Mouse (Mus musculus) forebrain, postnatal 0 days (tissue): ENCODE measurements around the gene Echdc3. TPM values are rescaled to one million over a fixed set of nuclear protein-coding genes. Genes with fewer than 3 reads are reported as not detected.

Experiments used
- ATAC-seq: fragments of 200-750 bp; cut with Nextera tagmentation; 2 replicates; pipeline ENCODE4 v1.8.0; 2017; ENCODE audit warnings: mild to moderate bottlenecking, moderate library complexity
- DNase-seq: peaks from one replicate; pipeline ENCODE4 v3.0.0-alpha.2; 2015
- H3K27ac ChIP-seq: fragments of 300-500 bp; sonication (generic); 2 replicates; pipeline ENCODE4 v1.5.1; 2014; ENCODE audit warnings: low read depth, mild to moderate bottlenecking, antibody characterized with exemption, low read length, moderate library complexity, mixed read lengths
- H3K27me3 ChIP-seq: fragments of 300-500 bp; sonication (generic); 2 replicates; pipeline ENCODE4 v1.6.1; 2014; ENCODE audit warnings: mild to moderate bottlenecking, low read length, mixed read lengths; ENCODE audit not compliant: insufficient read depth
- H3K36me3 ChIP-seq: fragments of 300-500 bp; sonication (generic); 2 replicates; pipeline ENCODE4 v1.6.1; 2014; ENCODE audit warnings: mild to moderate bottlenecking, moderate library complexity; ENCODE audit not compliant: insufficient read depth
- H3K4me1 ChIP-seq: fragments of 300-500 bp; sonication (generic); 2 replicates; pipeline ENCODE4 v1.6.1; 2014; ENCODE audit warnings: antibody characterized with exemption; ENCODE audit not compliant: insufficient read depth
- H3K4me2 ChIP-seq: fragments of 300-500 bp; sonication (generic); 2 replicates; pipeline ENCODE4 v1.6.1; 2014; ENCODE audit warnings: low read depth, mild to moderate bottlenecking, moderate library complexity
- H3K4me3 ChIP-seq: fragments of 300-500 bp; sonication (generic); 2 replicates; pipeline ENCODE4 v1.5.1; 2014; ENCODE audit warnings: low read depth, low read length, mixed read lengths
- H3K9ac ChIP-seq: fragments of 300-500 bp; sonication (generic); 2 replicates; pipeline ENCODE4 v1.6.1; 2014; ENCODE audit warnings: mild to moderate bottlenecking
- H3K9me3 ChIP-seq: fragments of 300-500 bp; sonication (generic); 2 replicates; pipeline ENCODE4 v1.6.1; 2016; ENCODE audit warnings: low read length
- CTCF ChIP-seq: sonication (generic); IDR thresholded peaks from 2 replicates; pipeline ENCODE4 v1.5.1; 2016; ENCODE audit warnings: antibody characterized with exemption, control low read depth, low read depth
- WGBS: fragments of 180-500 bp; shearing (Covaris S2); extraction: QIAGEN DNeasy Blood & Tissue Kit; methylation state at CpG from one replicate; pipeline ENCODE4 v1.1.7; 2014; 5-methylcytosine and 5-hydroxymethylcytosine counted together
- polyA plus RNA-seq: library from polyadenylated mRNA; unstranded; fragments of >200 nt; fragmentation: Nextera tagmentation; extraction: Ambion mirVana; gene quantifications from 2 replicates; pipeline ENCODE4 v1.2.1, GENCODE M21; 2015
- total RNA-seq: library from RNA; depleted of rRNA; stranded (reverse); fragments of >200 nt; gene quantifications from 2 replicates; pipeline ENCODE4 v1.2.3, GENCODE M21; 2014

Gene Echdc3
- total and polyA plus RNA-seq, 2 experiments from 2014 or later, result 1.5 TPM

DNA sequence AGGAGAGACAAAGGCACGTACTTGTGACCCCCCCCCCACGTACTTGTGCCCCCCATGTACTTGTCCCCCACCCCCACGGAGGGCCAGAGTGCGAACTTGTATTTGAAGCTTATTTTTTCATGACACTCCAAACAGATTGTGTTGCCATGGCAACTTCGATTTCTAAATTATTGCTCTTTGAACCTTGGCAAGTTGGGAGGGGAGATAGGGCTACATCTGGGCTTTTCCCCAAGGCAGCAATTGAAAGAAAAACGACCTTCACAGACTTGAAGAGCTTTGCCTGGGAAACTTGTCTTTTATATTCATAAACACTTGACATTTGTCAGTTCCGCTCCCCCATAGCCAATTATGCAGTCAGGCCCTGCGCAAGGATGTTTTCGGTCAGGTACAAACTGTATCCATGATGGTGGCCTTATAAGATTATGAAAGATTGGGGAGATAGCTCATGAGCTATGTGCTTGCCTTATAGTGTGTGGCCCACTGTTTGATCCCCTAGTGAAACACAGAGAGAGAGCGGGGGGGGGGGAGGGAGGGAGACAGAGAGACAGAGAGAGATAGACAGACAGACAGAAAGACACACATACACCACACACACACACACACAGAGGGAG is 16.4 kb downstream of the Echdc3 start:
- no peak for TF ChIP-seq CTCF
- DNase-seq (peak; percentile 51), ATAC-seq (0 out of 2 replicates have a peak, but pooled peaks have one; percentile 16)
- Histone ChIP-seq H3K9ac (no peak overlapping the region), H3K4me3 (no peak overlapping the region), H3K36me3 (no peaks in the 10 kb centered on the region), H3K27me3 (no peaks in the 10 kb centered on the region), H3K9me3 (no peaks in the 10 kb centered on the region), H3K4me2 (no peak overlapping the region), H3K4me1 (peaks cover 4% of the 10 kb centered on the region), H3K27ac (no peak overlapping the region)
- 37% methylated on average over 10 of the region's 10 CpGs for WGBS

DNA sequence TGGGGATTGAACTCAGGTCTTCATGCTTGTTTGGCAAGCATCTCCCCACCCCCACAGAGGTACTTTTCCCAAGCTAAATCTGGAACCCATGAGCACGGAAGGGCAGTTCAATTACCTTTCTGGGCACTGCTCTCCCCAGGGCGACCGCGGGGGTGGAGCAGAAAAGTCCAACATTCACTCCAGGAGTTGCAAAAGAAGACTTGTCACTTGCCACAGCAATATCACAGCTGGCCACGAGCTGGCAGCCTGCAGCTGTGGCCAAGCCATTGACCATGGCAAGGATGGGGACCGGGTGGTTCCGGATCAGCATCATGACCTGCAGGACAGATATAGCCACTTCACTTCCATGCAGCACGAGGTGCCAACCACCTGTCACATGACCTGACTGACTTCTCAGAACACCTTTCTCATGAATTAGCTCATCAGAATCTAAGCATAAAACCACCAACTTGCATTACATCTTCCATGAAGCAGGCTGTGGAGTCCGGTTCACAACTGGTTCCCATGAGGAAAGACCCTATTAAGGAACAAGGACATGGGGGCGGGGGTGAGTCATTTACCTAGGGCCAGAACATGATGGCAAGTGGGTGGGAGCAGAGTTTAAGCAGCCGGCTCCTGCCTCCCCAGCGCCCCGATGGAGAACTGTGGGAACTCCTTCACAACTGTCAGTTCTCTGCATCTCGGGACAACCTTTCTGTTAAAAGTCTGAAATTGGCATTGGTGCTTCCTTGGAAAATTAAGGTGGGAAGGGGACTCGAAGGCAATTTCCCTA is 17.2 kb downstream of the Echdc3 start:
- no peaks in the 10 kb centered on the region for H3K36me3 ChIP-seq
- no peak for TF ChIP-seq CTCF
- H3K27me3 ChIP-seq, result no peaks in the 10 kb centered on the region
- ATAC-seq (no peak), DNase-seq (no peak)
- no peaks in the 10 kb centered on the region for H3K9me3 ChIP-seq
- no peak overlapping the region for H3K4me3 ChIP-seq
- peaks cover 4% of the 10 kb centered on the region for H3K4me1 ChIP-seq
- H3K9ac ChIP-seq, result no peak overlapping the region
- H3K27ac ChIP-seq, result no peak overlapping the region
- WGBS, result 70% methylated on average over 15 of the region's 15 CpGs
- no peak overlapping the region for H3K4me2 ChIP-seq

DNA sequence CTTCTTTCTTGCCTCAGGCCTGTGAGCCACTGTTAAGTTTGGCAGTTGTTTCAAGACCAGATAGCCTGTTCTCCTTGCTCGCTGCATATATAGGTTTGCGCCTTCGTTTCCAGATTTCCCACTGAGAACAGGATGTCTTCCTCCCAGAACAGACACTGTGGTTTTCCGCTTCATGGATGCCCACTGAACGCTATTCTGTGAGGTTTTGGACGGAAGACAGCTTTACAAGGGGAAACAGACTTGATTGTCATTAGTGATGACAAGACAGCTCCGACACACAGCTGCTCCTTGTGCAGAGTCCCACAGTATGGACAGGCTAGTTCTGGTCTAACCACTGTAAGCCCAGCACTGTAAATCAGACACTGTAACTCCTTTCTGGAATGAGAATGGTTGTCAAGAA is 18.3 kb downstream of the Echdc3 start:
- DNase-seq, result no peak
- no peak; the same call in 1 of the 2 replicates for ATAC-seq
- Histone ChIP-seq H3K27me3 (no peaks in the 10 kb centered on the region), H3K9me3 (no peaks in the 10 kb centered on the region), H3K36me3 (no peaks in the 10 kb centered on the region), H3K4me3 (no peak overlapping the region), H3K4me2 (no peak overlapping the region), H3K9ac (no peak overlapping the region), H3K4me1 (peaks cover 4% of the 10 kb centered on the region), H3K27ac (no peak overlapping the region; the same call in 1 of the 2 replicates)
- no peak for TF ChIP-seq CTCF
- 60% methylated on average over 7 of the region's 7 CpGs for WGBS

DNA sequence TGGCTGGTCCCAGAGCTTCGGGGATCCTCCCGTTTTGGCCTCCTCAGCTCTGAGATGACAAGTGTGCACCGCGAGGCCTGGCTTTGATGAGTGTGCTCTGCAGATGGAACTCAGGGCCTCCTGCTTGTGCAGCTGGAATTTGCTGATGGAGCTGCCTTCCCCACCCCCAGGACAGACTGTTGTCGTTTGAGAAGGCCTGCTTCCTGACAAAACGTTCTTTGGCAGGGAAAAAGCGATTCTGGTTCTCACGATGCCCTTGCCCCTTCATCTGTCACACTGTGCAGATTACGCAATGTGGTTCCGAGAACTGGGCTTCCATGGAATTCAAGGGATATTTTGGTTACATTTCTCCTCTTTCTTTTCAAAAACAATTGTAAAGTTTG is 19.3 kb downstream of the Echdc3 start:
- Histone ChIP-seq H3K9me3 (no peaks in the 10 kb centered on the region), H3K36me3 (no peaks in the 10 kb centered on the region), H3K4me1 (peaks cover 4% of the 10 kb centered on the region), H3K4me2 (no peak overlapping the region), H3K4me3 (no peak overlapping the region), H3K27ac (no peak overlapping the region), H3K9ac (no peak overlapping the region), H3K27me3 (no peaks in the 10 kb centered on the region)
- 49% methylated on average over 10 of the region's 10 CpGs for WGBS
- TF ChIP-seq CTCF, result no peak
- DNase-seq (no peak), ATAC-seq (peak; percentile 32)

DNA sequence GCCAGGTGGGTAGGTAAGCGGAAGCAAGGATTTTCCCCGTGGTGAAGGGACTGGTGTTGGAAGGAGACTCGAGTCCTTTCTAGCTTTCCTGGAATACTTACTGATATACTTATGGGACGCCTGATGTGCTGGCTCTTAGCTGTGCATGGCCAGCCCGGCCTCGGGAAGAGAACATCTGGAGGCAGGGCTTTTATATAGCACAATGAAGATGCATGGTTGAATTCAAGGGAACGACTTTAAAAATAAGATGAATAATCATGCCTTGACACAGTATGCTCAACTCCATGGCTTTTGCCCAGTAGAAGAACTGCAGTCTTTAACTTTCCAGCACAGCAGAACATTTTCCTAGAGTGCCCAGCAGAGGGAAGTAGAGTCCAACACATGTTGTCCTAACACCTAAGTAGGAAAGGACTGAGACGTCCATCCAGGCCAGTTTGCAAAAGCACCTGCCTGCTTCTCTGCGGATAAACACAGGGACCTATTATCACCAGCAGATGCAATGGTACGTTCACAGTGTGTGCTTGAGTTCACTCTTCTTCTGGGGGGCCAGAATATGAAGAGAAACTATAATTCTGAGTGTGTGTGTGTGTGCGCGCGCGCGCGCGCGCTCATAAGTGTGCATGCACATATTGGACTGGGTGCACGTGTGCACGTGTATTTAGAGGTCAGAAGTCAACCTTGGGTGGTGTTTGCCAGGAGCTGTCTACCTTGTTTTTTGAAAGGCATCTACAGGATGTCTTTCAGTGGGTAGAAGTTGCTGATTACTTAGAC is 19.8 kb downstream of the Echdc3 start:
- H3K36me3 ChIP-seq, result no peaks in the 10 kb centered on the region
- H3K4me1 ChIP-seq, result peaks cover 4% of the 10 kb centered on the region
- H3K4me2 ChIP-seq, result no peak overlapping the region
- WGBS, result 71% methylated on average over 20 of the region's 20 CpGs
- H3K9ac ChIP-seq, result no peak overlapping the region
- no peaks in the 10 kb centered on the region for H3K27me3 ChIP-seq
- DNase-seq, result peak; percentile 86
- H3K4me3 ChIP-seq, result no peak overlapping the region
- peak; percentile 87 for TF ChIP-seq CTCF
- peak; percentile 72 for ATAC-seq
- no peaks in the 10 kb centered on the region for H3K9me3 ChIP-seq
- no peak overlapping the region for H3K27ac ChIP-seq

DNA sequence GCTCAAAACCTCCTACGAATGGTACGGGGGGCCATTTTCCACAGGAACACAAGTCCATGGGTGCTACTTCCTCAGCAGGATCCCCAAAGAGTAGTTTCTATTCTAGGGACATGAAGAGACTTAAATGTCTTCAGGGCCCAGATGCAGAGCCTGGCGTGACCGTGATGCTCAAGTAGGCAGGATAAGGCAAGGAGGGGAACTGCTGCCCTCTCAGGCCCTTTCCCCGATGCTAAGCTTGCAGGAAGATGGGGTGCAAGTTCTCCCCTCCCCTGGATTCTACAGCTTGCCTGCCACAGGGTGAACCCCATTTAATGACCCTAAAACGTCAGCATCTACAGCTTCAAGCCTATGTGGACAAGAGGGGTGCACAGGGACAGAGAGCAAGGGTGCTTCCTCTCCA is 22.8 kb downstream of the Echdc3 start:
- 92% methylated on average over 6 of the region's 6 CpGs for WGBS
- no peak for DNase-seq
- no peak for TF ChIP-seq CTCF
- no peak overlapping the region for H3K9ac ChIP-seq
- no peaks in the 10 kb centered on the region for H3K9me3 ChIP-seq
- no peaks in the 10 kb centered on the region for H3K27me3 ChIP-seq
- H3K4me2 ChIP-seq, result no peak overlapping the region
- H3K4me3 ChIP-seq, result no peak overlapping the region
- no peaks in the 10 kb centered on the region; the same call in 1 of the 2 replicates for H3K4me1 ChIP-seq
- no peak for ATAC-seq
- no peaks in the 10 kb centered on the region for H3K36me3 ChIP-seq
- no peak overlapping the region for H3K27ac ChIP-seq

DNA sequence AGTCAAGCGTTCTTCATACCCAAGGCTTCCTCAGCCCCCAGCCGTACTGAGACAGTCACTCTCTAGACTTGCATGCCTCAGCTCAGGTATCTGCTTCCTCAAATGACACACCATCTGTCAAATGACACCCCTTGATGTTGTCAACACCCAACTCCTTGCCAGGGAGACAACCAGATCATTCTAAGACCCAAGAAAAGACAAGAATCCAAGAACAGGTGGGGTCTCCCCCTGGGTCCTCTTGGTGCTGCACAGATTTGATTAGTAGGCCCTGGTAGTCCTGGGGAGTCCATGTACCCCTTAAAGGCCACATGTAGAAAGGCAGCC is 23.2 kb downstream of the Echdc3 start:
- DNase-seq (no peak), ATAC-seq (no peak)
- no peaks in the 10 kb centered on the region for H3K27me3 ChIP-seq
- no peak overlapping the region for H3K27ac ChIP-seq
- H3K4me3 ChIP-seq, result no peak overlapping the region
- no peak for TF ChIP-seq CTCF
- no peaks in the 10 kb centered on the region; the same call in 1 of the 2 replicates for H3K4me1 ChIP-seq
- H3K36me3 ChIP-seq, result no peaks in the 10 kb centered on the region
- H3K9ac ChIP-seq, result no peak overlapping the region
- H3K4me2 ChIP-seq, result no peak overlapping the region
- H3K9me3 ChIP-seq, result no peaks in the 10 kb centered on the region
- WGBS, result 95% methylated on average over 2 of the region's 2 CpGs
